Mouse (Mus musculus) right cerebral cortex, postnatal 36 days (tissue): ENCODE results near the gene Ccl21a.
"Not testable (repeated sequence)": the region's sequence is repeated elsewhere in the genome, so short reads cannot be mapped to it uniquely, and the experiment has no call there.

ENCODE experiments used
- DNase-seq, 2 experiments: peaks; one replicate each; pipeline ENCODE4 v3.0.0; 2022; ENCODE audit warnings: low spot score in 2 of 2, mixed read lengths in 1 of 2

Ccl21a gene

GRCm38 (mm10) chr4:42773893-42774292 is at the start of gene Ccl21a:
Gene Ccl21a (minus strand): TSS chr4:42773993.
- not testable (repeated sequence) for DNase-seq

GRCm38 (mm10) chr4:42756477-42756876 is 17.3 kb downstream of the Ccl21a start, which contains the start of gene Ccl19:
Gene Ccl19 (minus strand): TSS chr4:42756577.
- not testable (repeated sequence) for DNase-seq

DNA sequence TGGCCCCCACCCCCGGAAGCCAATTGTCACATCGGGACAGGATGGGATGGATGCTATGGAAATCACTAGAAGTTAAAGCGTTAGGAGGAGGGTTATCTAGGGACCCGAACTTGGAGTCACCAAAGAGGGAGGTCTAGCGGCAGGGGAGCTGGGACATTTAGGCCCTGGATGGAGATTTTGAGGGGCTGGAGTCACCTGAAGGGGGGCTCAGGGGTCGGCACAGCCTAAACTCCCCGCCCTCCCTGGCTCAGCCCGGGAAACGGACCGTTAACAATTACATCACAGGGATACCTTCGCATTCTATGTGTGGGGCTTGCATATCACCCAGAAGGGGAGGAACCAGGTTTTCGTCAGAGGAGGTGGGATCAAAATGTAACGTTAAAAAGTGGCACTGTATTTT is 38.5 kb downstream of the Ccl21a start, which contains the start of gene 4930578G10Rik:
4930578G10Rik (plus strand) TSS at position 301 of the 400 bp plus-strand sequence.
- DNase-seq: not testable (repeated sequence)
